Mouse (Mus musculus) liver, embryonic 11.5 days (tissue): Measurements from ENCODE around the gene Keap1. TPM values are rescaled to one million over a fixed set of nuclear protein-coding genes. Genes with fewer than 3 reads are reported as not detected.

Experiments used
- ATAC-seq: fragments of 200-750 bp; cut with Nextera tagmentation; replicated peaks from 2 replicates; pipeline ENCODE4 v1.8.0; 2017; ENCODE audit warnings: moderate number of reproducible peaks, mild to moderate bottlenecking, moderate TSS enrichment, moderate library complexity; ENCODE audit not compliant: low FRiP score
- DNase-seq: peaks from one replicate; pipeline ENCODE4 v3.0.0-alpha.2; 2017; ENCODE audit warnings: low spot score
- H3K27ac ChIP-seq: fragments of 300-500 bp; sonication (generic); 2 replicates; pipeline ENCODE4 v1.5.1; 2014; ENCODE audit warnings: mild to moderate bottlenecking, low read depth, low read length, control low read depth
- H3K27me3 ChIP-seq: fragments of 300-500 bp; sonication (generic); replicated peaks from 2 replicates; pipeline ENCODE4 v1.6.1; 2014; ENCODE audit warnings: low read length, mixed read lengths; ENCODE audit not compliant: control insufficient read depth, insufficient read depth
- H3K36me3 ChIP-seq: fragments of 300-500 bp; sonication (generic); 2 replicates; pipeline ENCODE4 v1.6.1; 2014; ENCODE audit warnings: mild to moderate bottlenecking, low read length, moderate library complexity, mixed read lengths; ENCODE audit not compliant: control insufficient read depth, insufficient read depth
- H3K4me1 ChIP-seq: fragments of 300-500 bp; sonication (generic); replicated peaks from 2 replicates; pipeline ENCODE4 v1.6.1; 2014; ENCODE audit warnings: low read length, mixed read lengths; ENCODE audit not compliant: control insufficient read depth, insufficient read depth
- H3K4me2 ChIP-seq: fragments of 300-500 bp; sonication (generic); 2 replicates; pipeline ENCODE4 v1.6.1; 2014; ENCODE audit warnings: mild to moderate bottlenecking, control low read depth, moderate library complexity
- H3K4me3 ChIP-seq: fragments of 300-500 bp; sonication (generic); 2 replicates; pipeline ENCODE4 v1.5.1; 2014; ENCODE audit warnings: low read depth, low read length, control low read depth
- H3K9ac ChIP-seq: fragments of 300-500 bp; sonication (generic); 2 replicates; pipeline ENCODE4 v1.6.1; 2014; ENCODE audit warnings: low read depth, low read length, control low read depth
- H3K9me3 ChIP-seq: fragments of 300-500 bp; sonication (generic); 2 replicates; pipeline ENCODE4 v1.6.1; 2016; ENCODE audit warnings: low read length, inconsistent platforms, mixed read lengths; ENCODE audit not compliant: control insufficient read depth
- WGBS: fragments of 180-500 bp; shearing (Covaris S2); extraction: QIAGEN DNeasy Blood & Tissue Kit; methylation state at CpG from one replicate; pipeline ENCODE4 v1.1.7; 2014; 5-methylcytosine and 5-hydroxymethylcytosine counted together
- polyA plus RNA-seq: library from polyadenylated mRNA; unstranded; fragments of >200 nt; fragmentation: Nextera tagmentation; extraction: Ambion mirVana; gene quantifications from 2 replicates; pipeline ENCODE4 v1.2.1, GENCODE M21; 2014

The Keap1 gene
- polyA plus RNA-seq, 1 experiment from 2014 or later: 43.8 TPM

DNA sequence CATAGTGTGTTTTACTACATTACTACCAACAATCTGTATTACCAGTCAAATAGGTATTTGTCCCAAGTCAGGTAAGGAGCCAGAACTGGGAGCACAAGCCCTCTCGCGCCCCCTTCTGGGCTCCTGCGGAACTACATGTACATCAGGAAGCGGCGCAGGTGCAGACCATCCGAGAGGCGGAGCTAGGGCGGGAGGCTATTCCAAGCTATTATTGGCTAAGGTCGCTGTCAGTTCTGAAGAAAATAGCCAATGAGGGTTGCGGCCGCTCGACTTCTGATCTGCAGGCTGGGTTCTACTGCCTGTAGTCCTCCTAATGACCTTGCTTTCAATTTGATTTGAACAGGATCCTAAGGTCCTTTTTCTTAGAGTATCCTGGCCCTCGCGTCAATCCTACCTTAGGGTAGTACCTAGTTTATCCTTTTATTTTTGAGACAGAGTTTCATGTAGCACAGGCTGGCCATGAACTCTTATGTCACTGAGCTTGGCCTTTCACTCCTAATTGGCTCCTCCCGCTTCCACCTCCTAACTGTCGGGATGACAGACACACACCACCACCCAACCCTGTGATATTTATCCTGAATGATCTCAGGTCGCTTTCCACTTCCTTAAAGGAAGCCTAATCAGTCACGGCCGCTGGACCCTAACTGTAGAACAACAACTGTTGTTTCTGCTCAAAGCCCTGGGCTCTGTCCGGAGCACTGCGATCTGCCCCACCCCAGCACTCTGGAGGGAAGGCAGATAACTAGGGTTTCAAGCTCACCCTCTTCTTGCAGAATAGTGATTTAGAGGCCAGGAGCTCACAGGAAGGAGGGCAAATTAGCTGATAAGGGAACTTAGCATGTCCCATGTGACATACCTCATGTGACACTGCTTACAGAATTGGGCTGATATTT, 18.4 kb downstream of the Keap1 start:
- Histone ChIP-seq H3K27ac (peak overlapping the region; percentile 83), H3K36me3 (no peaks in the 10 kb centered on the region), H3K4me3 (peak overlapping the region; percentile 45), H3K4me1 (peaks cover 12% of the 10 kb centered on the region), H3K4me2 (peak overlapping the region; percentile 77), H3K9ac (peak overlapping the region; percentile 55), H3K9me3 (no peaks in the 10 kb centered on the region), H3K27me3 (no peaks in the 10 kb centered on the region)
- DNase-seq (peak; percentile 89), ATAC-seq (peak; percentile 90)
- WGBS: 7% methylated on average over 21 of the region's 21 CpGs

DNA sequence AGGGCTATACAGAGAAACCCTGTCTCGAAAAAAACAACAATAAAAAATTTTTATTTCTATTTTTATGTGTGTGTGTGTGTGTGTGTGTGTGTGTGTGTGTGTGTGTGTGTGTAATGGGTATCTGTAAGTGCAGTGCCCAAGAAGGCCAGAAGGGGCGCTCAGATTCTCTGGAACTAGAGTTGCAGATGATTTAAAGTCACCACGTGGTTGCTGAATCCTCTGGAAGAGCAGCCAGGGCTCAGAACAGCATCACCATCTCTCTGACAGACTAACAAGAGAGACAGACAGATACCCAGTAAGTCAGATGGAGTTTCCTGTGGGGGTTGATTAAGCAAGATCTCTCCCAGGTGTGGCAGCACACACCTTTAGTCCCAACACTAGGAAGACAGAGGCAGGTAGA, 19.3 kb downstream of the Keap1 start:
- 48% methylated on average over 3 of the region's 3 CpGs for WGBS
- ATAC-seq (no peak), DNase-seq (no peak)
- no peaks in the 10 kb centered on the region for H3K36me3 ChIP-seq
- H3K9me3 ChIP-seq: no peaks in the 10 kb centered on the region
- H3K27me3 ChIP-seq: no peaks in the 10 kb centered on the region
- no peak overlapping the region for H3K9ac ChIP-seq
- H3K27ac ChIP-seq: no peak overlapping the region
- peaks cover 12% of the 10 kb centered on the region for H3K4me1 ChIP-seq
- H3K4me2 ChIP-seq: no peak overlapping the region
- no peak overlapping the region for H3K4me3 ChIP-seq

DNA sequence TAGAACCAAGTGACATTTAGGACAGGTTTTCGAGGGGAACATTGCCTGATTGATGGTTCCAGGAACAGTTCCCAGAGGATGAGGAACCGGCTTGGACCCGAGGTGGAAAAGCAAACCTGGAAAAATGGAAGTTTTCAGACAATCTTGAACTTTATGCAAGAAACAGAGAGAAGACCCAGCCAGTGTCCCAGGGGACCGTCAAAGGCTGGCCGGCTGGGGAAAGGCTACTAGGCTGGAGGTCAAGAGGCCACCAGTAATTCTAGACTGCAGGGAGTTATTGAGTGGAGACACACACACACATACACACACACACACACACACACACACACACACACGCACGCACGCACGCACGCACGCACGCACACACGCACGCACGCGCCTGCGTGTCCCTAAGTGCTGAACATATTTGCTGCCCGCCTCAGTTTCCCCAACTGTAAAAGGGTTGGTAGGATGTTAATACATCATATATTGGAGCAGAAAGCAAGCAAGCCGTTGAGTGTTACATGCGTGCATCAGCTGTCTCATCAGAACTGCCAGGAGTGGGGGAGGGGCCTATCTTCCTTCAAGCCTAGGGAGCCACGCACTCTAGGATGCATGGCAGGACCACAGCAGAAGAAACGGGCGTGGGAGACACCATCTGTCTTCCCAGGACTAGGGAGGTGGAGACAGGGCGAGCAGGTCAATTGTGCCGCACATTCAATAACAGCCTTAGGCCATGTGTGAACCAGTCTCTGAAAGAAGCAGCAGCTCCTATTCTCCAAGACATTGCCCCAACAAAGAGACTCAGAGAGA, 22.9 kb downstream of the Keap1 start:
- Histone ChIP-seq H3K4me3 (no peak overlapping the region), H3K4me1 (peaks cover 4% of the 10 kb centered on the region), H3K27ac (no peak overlapping the region), H3K9me3 (no peaks in the 10 kb centered on the region), H3K4me2 (no peak overlapping the region), H3K9ac (no peak overlapping the region), H3K36me3 (no peaks in the 10 kb centered on the region), H3K27me3 (no peaks in the 10 kb centered on the region)
- DNase-seq (no peak), ATAC-seq (no peak)
- WGBS: 70% methylated on average over 25 of the region's 25 CpGs

DNA sequence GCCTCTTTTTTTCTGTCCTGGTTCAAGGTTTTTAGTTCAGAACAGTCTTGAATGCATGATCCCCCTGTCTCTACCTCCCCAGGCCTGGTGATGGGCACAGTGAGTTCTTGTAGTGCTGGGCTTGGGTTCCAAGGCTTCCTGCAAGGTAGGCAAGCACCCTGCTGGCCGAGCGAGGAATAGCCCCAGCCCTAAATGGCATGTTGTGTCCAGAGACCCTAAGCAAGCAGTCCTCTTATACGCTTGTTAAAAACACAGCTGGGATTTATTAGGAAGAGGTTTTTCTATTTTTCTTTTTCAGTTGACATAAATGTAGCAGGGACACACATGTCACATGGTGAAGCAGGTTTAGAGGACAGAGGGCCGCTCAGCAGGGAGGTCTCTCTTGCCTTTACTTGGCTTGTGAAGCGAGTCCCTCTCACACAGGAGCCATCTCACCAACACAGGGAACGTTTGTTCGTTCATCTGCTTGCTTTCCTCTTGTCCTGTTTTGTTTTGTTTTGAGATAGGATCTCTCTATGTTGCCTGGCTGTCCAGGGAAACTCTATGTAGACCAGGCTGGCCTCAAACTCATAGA, 25.5 kb downstream of the Keap1 start:
- Histone ChIP-seq H3K4me1 (no peaks in the 10 kb centered on the region), H3K27me3 (no peaks in the 10 kb centered on the region), H3K4me2 (no peak overlapping the region), H3K4me3 (no peak overlapping the region), H3K9ac (no peak overlapping the region), H3K9me3 (no peaks in the 10 kb centered on the region), H3K27ac (no peak overlapping the region), H3K36me3 (no peaks in the 10 kb centered on the region)
- no peak for DNase-seq
- no peak for ATAC-seq
- WGBS: 49% methylated on average over 7 of the region's 7 CpGs

DNA sequence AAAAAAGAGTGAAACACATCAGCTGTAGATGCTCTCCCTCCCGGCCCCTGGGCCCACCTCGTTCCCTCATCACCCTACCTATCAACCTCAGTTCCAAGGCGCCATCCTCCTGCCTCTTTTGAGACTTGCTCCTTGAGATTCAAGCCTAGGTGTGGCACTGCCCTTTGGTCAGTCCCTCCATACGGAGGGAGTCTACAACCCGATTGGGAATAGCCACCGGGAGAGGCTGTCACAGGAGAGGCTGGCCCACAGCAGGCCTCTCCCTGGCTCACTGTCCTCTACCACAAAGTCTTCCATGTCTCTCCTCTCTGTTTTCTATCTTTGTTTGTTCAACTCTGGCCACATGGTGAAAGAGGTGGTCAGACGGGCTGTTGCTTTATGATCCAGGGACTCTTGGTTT, 27.5 kb downstream of the Keap1 start:
- H3K27me3 ChIP-seq: no peaks in the 10 kb centered on the region
- no peak for ATAC-seq
- no peak for DNase-seq
- no peak overlapping the region for H3K27ac ChIP-seq
- no peaks in the 10 kb centered on the region for H3K9me3 ChIP-seq
- H3K4me3 ChIP-seq: no peak overlapping the region
- no peak overlapping the region for H3K9ac ChIP-seq
- no peaks in the 10 kb centered on the region for H3K36me3 ChIP-seq
- no peaks in the 10 kb centered on the region for H3K4me1 ChIP-seq
- 77% methylated on average over 7 of the region's 7 CpGs for WGBS
- no peak overlapping the region for H3K4me2 ChIP-seq

DNA sequence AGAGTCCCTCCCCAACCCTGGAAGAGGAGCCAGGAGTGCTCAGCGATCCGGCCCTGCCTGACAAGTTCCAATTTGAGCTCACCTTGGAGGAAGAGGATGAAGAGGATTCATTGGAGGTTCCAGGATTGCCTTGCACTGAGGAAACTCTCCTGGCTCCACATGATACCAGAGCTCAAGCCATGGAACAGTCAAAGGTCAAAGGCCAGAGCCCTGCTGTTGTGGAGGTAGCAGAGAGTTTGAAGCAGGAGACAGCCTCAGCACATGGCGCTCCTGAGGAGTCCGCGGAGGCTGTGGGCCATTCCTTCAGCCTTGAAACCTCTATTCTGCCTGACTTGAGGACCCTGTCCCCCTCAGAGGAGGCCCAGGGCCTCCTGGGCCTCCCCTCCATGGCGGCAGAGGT, 28.3 kb downstream of the Keap1 start:
- H3K36me3 ChIP-seq: no peaks in the 10 kb centered on the region
- ATAC-seq: no peak
- H3K9ac ChIP-seq: no peak overlapping the region
- DNase-seq: no peak
- H3K9me3 ChIP-seq: no peaks in the 10 kb centered on the region
- H3K27me3 ChIP-seq: no peaks in the 10 kb centered on the region
- 72% methylated on average over 6 of the region's 6 CpGs for WGBS
- no peak overlapping the region for H3K27ac ChIP-seq
- H3K4me3 ChIP-seq: no peak overlapping the region
- no peak overlapping the region for H3K4me2 ChIP-seq
- H3K4me1 ChIP-seq: no peaks in the 10 kb centered on the region

DNA sequence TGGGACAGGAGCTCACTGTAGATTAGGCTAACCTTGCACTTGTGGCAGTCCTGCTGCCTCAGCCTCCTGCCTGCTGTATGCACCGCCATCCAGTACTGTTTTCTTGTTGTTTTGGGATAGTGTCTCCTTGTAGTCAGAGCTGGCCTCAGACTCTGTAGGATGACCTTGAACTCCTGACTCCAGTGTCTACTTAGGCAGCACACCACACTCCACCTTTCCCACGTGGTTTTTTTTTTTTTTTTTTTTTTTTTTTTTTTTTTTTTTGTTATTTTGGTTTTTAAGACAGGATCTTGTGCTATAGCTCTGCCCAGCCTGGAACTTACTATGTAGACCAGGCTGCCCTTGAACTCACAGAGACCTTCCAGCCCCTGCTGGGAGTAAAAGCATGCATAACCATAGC, 30.5 kb downstream of the Keap1 start:
- H3K27me3 ChIP-seq: no peaks in the 10 kb centered on the region
- H3K9me3 ChIP-seq: no peaks in the 10 kb centered on the region
- no peak overlapping the region for H3K27ac ChIP-seq
- H3K4me3 ChIP-seq: no peak overlapping the region
- ATAC-seq (no peak), DNase-seq (no peak)
- H3K4me2 ChIP-seq: no peak overlapping the region
- H3K4me1 ChIP-seq: peaks cover 9% of the 10 kb centered on the region; the same call in 1 of the 2 replicates
- no peak overlapping the region for H3K9ac ChIP-seq
- 76% methylated on average over 2 of the region's 2 CpGs for WGBS
- H3K36me3 ChIP-seq: no peaks in the 10 kb centered on the region

DNA sequence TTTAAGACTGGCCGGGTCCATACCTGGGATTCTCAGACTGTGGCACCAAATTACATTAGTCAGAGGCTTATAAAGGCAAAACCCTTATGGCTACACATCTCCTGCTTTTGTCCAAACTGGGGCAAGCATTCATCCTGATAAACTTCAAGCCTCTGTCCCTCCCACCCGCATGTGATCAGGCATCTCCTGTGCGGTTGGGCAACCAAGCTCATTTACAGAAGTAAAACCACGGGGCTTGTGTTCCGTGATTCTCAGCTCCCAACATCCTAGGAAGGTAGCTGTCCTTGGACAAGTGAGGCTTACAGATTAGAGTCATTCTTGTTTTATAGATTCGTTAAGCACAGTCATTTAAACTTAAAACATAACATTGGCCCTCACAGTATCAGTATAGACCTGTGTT, 32.3 kb downstream of the Keap1 start:
- WGBS: 85% methylated on average over 6 of the region's 6 CpGs

More for the DNA sequence above, 32.3 kb downstream of the Keap1 start:
- no peaks in the 10 kb centered on the region for H3K27me3 ChIP-seq
- H3K36me3 ChIP-seq: no peaks in the 10 kb centered on the region
- ATAC-seq (no peak), DNase-seq (no peak)
- H3K9ac ChIP-seq: no peak overlapping the region
- H3K9me3 ChIP-seq: no peaks in the 10 kb centered on the region
- no peak overlapping the region for H3K4me2 ChIP-seq
- H3K4me1 ChIP-seq: peaks cover 9% of the 10 kb centered on the region; the same call in 1 of the 2 replicates
- no peak overlapping the region for H3K27ac ChIP-seq
- no peak overlapping the region for H3K4me3 ChIP-seq
